Mouse (Mus musculus): Measurements from ENCODE around the gene Azin2. TPM values are rescaled to one million over a fixed set of nuclear protein-coding genes. Genes with fewer than 3 reads are reported as not detected.

Azin2 gene
- total and polyA plus RNA-seq, 2 experiments = 1.7 to 5.7 TPM

DNA sequence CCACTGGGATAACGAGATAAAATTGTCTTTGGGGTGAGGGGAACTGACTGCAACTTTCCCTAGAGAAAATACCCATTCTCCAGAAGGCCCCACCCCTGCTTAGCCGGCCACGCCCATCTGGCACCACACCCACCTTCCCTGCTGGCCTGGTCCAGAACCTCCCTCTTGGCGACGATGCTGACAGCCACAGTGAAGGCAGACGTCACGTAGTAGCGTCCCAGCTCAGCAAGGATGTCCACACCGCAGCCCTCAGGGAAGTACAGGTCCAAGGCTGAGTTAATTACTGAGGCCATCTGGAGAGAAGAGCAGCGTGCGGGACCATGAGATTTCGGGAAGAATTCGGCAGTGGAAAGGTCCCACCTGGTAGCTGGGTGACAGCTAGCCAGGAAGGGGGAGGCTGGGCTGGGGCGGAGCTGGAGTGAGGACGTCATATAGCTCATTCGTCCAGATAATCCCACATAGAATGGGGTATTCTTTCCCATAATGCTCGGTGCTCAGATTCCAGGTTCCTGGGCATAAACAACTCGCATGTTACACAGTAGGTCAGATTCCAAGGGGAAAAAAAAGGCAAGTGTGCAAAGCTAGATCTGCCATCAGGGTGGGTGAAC, 14.8 kb downstream of the Azin2 start:
- H3K27ac ChIP-seq (replicated peaks; ENCODE audit: insufficient read depth, low read depth, low read length) = no peak overlapping the region
- H3K4me3 ChIP-seq (ENCODE audit: insufficient read depth, low read depth, low read length) = no peak overlapping the region
- H3K79me2 ChIP-seq (ENCODE audit: control insufficient read depth, insufficient read depth, low read length) = no peaks in the 10 kb centered on the region
- DNase-seq (ENCODE audit: extremely low read depth, low read depth, low spot score) = peak; percentile 81
- no peaks in the 10 kb centered on the region for H3K27me3 ChIP-seq (ENCODE audit: control insufficient read depth, insufficient read depth, low read length)
- TF ChIP-seq CTCF (IDR thresholded peaks at IDR 0.05; ENCODE audit: low read depth, low read length) (no peak), POLR2A (IDR thresholded peaks at IDR 0.05; ENCODE audit: extremely low read depth, insufficient read depth, low read length) (no peak)
- no peak overlapping the region for H3K9ac ChIP-seq (ENCODE audit: low read depth, low read length)
- H3K36me3 ChIP-seq (ENCODE audit: control insufficient read depth, insufficient read depth, low read length) = no peaks in the 10 kb centered on the region
- H3K4me1 ChIP-seq (ENCODE audit: control insufficient read depth, insufficient read depth, low read length) = peaks cover 11% of the 10 kb centered on the region
- 23% methylated on average over 18 of the region's 18 CpGs for WGBS

DNA sequence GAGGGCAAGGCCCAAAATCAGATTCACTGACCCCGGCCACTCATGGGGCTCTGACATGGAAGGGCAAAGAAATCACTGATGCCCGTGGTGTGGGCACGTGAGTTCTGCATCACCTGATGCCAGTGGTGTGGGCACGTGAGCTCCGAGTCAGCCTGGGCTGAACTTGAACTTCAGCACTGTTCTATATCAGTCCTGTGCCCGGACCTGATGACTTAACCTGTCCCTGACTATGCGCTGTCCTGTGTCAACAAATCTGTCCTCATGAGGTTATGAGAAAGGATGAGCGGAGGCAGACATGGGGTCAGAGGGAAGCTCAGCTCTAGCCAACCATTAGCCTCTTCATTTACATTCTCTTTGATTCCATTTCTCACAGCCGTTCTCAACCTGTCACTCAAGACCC, 15.5 kb downstream of the Azin2 start:
- Histone ChIP-seq H3K36me3 (ENCODE audit: control insufficient read depth, insufficient read depth, low read length) (no peaks in the 10 kb centered on the region), H3K79me2 (ENCODE audit: control insufficient read depth, insufficient read depth, low read length) (no peaks in the 10 kb centered on the region), H3K27me3 (ENCODE audit: control insufficient read depth, insufficient read depth, low read length) (no peaks in the 10 kb centered on the region), H3K4me1 (ENCODE audit: control insufficient read depth, insufficient read depth, low read length) (peaks cover 11% of the 10 kb centered on the region), H3K9ac (ENCODE audit: low read depth, low read length) (no peak overlapping the region), H3K27ac (replicated peaks; ENCODE audit: insufficient read depth, low read depth, low read length) (no peak overlapping the region; the same call in 1 of the 2 replicates), H3K4me3 (ENCODE audit: insufficient read depth, low read depth, low read length) (no peak overlapping the region)
- peak; percentile 98 for DNase-seq (ENCODE audit: extremely low read depth, low read depth, low spot score)
- TF ChIP-seq CTCF (IDR thresholded peaks at IDR 0.05; ENCODE audit: low read depth, low read length) = no peak
- no peak for TF ChIP-seq POLR2A (IDR thresholded peaks at IDR 0.05; ENCODE audit: extremely low read depth, insufficient read depth, low read length)
- 25% methylated on average over 9 of the region's 9 CpGs for WGBS

DNA sequence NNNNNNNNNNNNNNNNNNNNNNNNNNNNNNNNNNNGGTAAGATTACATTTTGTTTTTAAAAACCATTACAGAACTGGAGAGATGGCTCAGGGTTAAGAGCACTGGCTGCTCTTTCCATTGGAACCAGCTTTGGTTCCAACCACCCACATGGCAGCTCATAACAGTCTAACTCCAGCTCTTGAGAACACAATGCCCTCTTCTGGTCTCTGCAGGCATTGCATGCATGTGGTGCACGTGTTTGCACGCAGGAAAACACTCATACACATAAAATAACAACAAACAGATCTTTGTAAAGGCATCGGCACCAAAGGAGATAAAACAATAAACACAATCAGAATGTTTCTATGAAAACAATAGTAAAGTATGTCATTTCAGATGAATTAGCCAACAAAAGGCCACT, 19.9 kb downstream of the Azin2 start:
- no peaks in the 10 kb centered on the region for H3K27me3 ChIP-seq (ENCODE audit: control insufficient read depth, insufficient read depth, low read length)
- H3K36me3 ChIP-seq (ENCODE audit: control insufficient read depth, insufficient read depth, low read length) = no peaks in the 10 kb centered on the region
- WGBS = 53% methylated on average over 3 of the region's 3 CpGs
- no peak for TF ChIP-seq POLR2A (IDR thresholded peaks at IDR 0.05; ENCODE audit: extremely low read depth, insufficient read depth, low read length)
- peak; percentile 30; the same call in 1 of the 2 replicates for TF ChIP-seq CTCF (IDR thresholded peaks at IDR 0.05; ENCODE audit: low read depth, low read length)
- H3K27ac ChIP-seq (replicated peaks; ENCODE audit: insufficient read depth, low read depth, low read length) = no peak overlapping the region
- no peak for DNase-seq (ENCODE audit: extremely low read depth, low read depth, low spot score)
- H3K79me2 ChIP-seq (ENCODE audit: control insufficient read depth, insufficient read depth, low read length) = no peaks in the 10 kb centered on the region
- no peak overlapping the region for H3K4me3 ChIP-seq (ENCODE audit: insufficient read depth, low read depth, low read length)
- peaks cover 6% of the 10 kb centered on the region; the same call in 1 of the 2 replicates for H3K4me1 ChIP-seq (ENCODE audit: control insufficient read depth, insufficient read depth, low read length)
- no peak overlapping the region for H3K9ac ChIP-seq (ENCODE audit: low read depth, low read length)

DNA sequence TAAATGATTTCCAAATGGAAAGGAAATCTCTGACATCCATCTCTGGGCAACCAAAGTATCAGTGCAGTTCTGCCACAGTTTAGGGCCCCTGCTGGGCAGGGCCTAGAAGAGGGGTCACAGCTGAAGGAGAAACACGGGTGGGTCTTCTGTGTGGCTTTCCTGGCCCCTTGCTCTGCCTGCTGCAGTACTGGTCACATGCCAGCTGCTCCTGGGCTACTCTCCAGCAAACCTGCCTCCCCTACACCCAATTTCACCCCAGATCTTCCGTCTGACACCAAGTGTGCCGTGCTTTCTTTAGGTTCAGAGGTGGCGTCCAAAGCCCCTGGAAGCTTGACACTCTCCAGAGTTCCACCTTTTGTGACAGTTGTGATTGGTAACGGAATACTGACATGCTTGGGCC, 26.6 kb downstream of the Azin2 start:
- Histone ChIP-seq H3K4me3 (ENCODE audit: insufficient read depth, low read depth, low read length) (no peak overlapping the region), H3K36me3 (ENCODE audit: control insufficient read depth, insufficient read depth, low read length) (no peaks in the 10 kb centered on the region), H3K27ac (replicated peaks; ENCODE audit: insufficient read depth, low read depth, low read length) (no peak overlapping the region), H3K4me1 (ENCODE audit: control insufficient read depth, insufficient read depth, low read length) (no peaks in the 10 kb centered on the region), H3K27me3 (ENCODE audit: control insufficient read depth, insufficient read depth, low read length) (no peaks in the 10 kb centered on the region), H3K79me2 (ENCODE audit: control insufficient read depth, insufficient read depth, low read length) (no peaks in the 10 kb centered on the region), H3K9ac (ENCODE audit: low read depth, low read length) (no peak overlapping the region)
- DNase-seq (ENCODE audit: extremely low read depth, low read depth, low spot score) = no peak
- no peak for TF ChIP-seq POLR2A (IDR thresholded peaks at IDR 0.05; ENCODE audit: extremely low read depth, insufficient read depth, low read length)
- no peak for TF ChIP-seq CTCF (IDR thresholded peaks at IDR 0.05; ENCODE audit: low read depth, low read length)
- 80% methylated on average over 5 of the region's 5 CpGs for WGBS

DNA sequence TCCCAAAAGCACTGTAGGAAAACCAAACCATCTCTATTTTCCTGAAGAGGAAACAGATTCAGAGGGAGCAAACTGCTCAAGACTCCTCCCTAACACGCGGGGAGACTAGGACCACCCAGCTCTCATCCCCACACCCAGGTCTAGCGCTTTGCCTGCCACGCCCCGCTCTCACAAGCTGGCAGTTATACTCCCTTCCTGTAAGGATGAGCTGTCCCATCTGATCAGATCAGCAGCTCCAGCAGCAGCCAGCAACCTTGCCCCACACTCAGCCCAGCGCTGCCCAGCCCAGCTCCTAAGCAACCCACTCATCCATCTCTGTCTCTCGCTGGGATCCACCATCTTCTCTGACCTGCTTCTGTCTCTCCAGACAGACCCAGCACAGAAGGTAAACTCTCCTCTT, 29.5 kb downstream of the Azin2 start:
- no peak overlapping the region for H3K4me3 ChIP-seq (ENCODE audit: insufficient read depth, low read depth, low read length)
- H3K36me3 ChIP-seq (ENCODE audit: control insufficient read depth, insufficient read depth, low read length) = no peaks in the 10 kb centered on the region
- H3K27me3 ChIP-seq (ENCODE audit: control insufficient read depth, insufficient read depth, low read length) = no peaks in the 10 kb centered on the region
- TF ChIP-seq CTCF (IDR thresholded peaks at IDR 0.05; ENCODE audit: low read depth, low read length) (no peak), POLR2A (IDR thresholded peaks at IDR 0.05; ENCODE audit: extremely low read depth, insufficient read depth, low read length) (no peak)
- H3K9ac ChIP-seq (ENCODE audit: low read depth, low read length) = no peak overlapping the region
- H3K27ac ChIP-seq (replicated peaks; ENCODE audit: insufficient read depth, low read depth, low read length) = no peak overlapping the region
- no peaks in the 10 kb centered on the region for H3K4me1 ChIP-seq (ENCODE audit: control insufficient read depth, insufficient read depth, low read length)
- DNase-seq (ENCODE audit: extremely low read depth, low read depth, low spot score) = no peak
- 79% methylated on average over 7 of the region's 7 CpGs for WGBS
- no peaks in the 10 kb centered on the region for H3K79me2 ChIP-seq (ENCODE audit: control insufficient read depth, insufficient read depth, low read length)

DNA sequence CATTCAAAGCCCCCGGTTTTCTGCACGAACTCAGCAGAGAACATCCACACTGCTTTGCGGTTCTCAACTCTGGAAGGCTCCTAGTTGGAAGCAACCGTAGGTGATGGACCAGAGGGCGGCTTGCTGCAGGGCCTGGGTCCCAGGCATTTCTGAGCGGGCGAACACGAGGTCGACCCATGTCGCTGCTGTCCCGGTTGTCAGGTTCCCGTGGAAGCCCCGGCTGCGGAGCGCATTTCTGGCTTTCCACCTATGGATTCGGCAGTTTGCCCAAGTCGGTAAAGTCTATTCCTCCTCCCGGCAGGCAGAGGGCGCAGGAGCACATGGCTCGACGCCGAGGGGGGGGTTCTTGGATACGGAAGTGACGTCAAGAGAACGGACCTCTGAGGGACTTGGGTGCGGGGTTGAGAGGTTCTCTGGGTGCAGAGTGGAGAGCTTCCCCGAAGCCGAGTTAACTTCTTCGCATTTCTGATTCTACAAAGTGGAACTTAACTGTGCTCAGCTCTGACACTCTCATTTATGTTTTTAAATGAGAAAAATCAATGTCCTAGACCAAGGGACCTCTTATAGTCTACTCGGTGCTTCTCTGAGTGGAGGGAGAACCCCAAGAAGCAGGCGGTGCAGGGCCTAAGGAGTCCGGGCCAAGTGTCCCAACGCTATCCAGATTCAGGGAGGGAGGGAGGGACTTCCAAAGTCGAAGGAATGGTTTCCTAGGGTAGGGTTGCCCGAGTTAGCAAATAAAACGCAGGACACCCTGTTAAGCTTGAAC, 37.2 kb downstream of the Azin2 start:
- H3K4me3 ChIP-seq (ENCODE audit: insufficient read depth, low read depth, low read length) = peak overlapping the region; percentile 29; the same call in 1 of the 2 replicates
- H3K9ac ChIP-seq (ENCODE audit: low read depth, low read length) = 0 out of 2 replicates have a peak overlapping the region, but pooled peaks have one; percentile 10
- H3K36me3 ChIP-seq (ENCODE audit: control insufficient read depth, insufficient read depth, low read length) = no peaks in the 10 kb centered on the region
- WGBS = 14% methylated on average over 36 of the region's 36 CpGs
- TF ChIP-seq CTCF (IDR thresholded peaks at IDR 0.05; ENCODE audit: low read depth, low read length) = peak; percentile 93
- TF ChIP-seq POLR2A (IDR thresholded peaks at IDR 0.05; ENCODE audit: extremely low read depth, insufficient read depth, low read length) = peak; percentile 57
- DNase-seq (ENCODE audit: extremely low read depth, low read depth, low spot score) = peak; percentile 72
- H3K4me1 ChIP-seq (ENCODE audit: control insufficient read depth, insufficient read depth, low read length) = no peaks in the 10 kb centered on the region; the same call in 1 of the 2 replicates
- no peak overlapping the region for H3K27ac ChIP-seq (replicated peaks; ENCODE audit: insufficient read depth, low read depth, low read length)
- no peaks in the 10 kb centered on the region for H3K27me3 ChIP-seq (ENCODE audit: control insufficient read depth, insufficient read depth, low read length)
- H3K79me2 ChIP-seq (ENCODE audit: control insufficient read depth, insufficient read depth, low read length) = no peaks in the 10 kb centered on the region
